Mouse (Mus musculus) testis, adult 2 months (tissue): ENCODE results near the gene Rsu1.

Experiments
- CTCF ChIP-seq: fragments of 200-500 bp; IDR thresholded peaks from 2 replicates; pipeline ENCODE4 v1.5.1; 2012; ENCODE audit warnings: low read depth, mild to moderate bottlenecking, inconsistent platforms, low read length, moderate library complexity; ENCODE audit not compliant: control insufficient read depth, insufficient read depth, insufficient replicate concordance
- POLR2A ChIP-seq: fragments of 200-500 bp; IDR thresholded peaks from 2 replicates; pipeline ENCODE4 v1.6.1; 2012; ENCODE audit warnings: low read depth, mild to moderate bottlenecking, inconsistent platforms, low read length, moderate library complexity; ENCODE audit not compliant: control insufficient read depth

DNA sequence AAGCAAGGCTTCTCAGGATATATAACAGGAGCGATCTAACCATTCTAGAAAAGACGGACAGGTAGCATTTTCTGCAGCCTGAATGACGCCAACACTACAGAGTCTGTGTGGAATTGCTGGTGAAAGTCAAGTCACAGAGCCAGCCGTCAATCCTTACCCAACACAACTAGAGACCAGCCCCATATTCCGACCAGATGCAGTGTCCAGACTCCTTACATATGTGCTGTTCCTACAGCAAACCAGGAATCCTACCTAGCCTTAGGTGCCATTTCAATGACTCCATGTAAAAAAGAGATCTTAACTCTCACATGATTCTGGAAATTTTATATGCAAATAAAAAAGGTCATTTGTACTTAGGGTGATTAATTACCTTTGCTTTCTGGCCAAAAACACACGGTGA lies 38.9 kb downstream of the Rsu1 start:
- TF ChIP-seq CTCF: no peak
- no peak for TF ChIP-seq POLR2A
